In the genomic region with DNA sequence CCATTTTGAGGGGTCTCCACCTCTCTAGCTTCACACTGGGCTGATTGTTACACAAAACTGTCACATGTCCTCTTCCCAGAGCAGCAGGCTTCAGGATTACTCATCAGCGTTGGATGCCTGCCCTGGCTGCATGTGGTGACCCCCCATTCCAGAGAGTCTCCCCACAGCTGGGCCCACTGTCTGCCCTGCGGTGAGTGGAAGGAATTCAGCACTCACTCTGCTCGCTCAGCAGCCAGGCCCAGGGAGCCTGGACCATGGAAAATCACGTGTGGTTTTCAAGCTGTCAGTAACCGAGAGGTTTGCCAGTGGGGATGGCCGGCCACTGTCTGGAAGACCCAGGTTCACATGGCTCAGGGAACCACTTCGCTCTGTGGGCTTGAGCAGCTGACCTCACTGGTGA, we compare ENCODE assay signal across 10 mouse cellular contexts. TPM values are rescaled to one million over a fixed set of nuclear protein-coding genes. Genes with fewer than 3 reads are reported as not detected.
DNase-seq lines count a peak whose midpoint lies in the region; ATAC-seq and TF ChIP-seq lines count a peak whose summit lies in the region.
"Had no signal": no experiment of that assay in that cellular context is flagged by ENCODE, and none has a peak within 500 bp of the region (broad histone marks: within the 10 kb centered on the region; RNA-seq: fewer than 3 reads in every experiment).

No protein-coding gene starts in this region.

- no peak for TF ChIP-seq POLR2A in myocyte (IDR thresholded peaks at IDR 0.05; ENCODE audit: insufficient read length, low read depth)

- H3K4me2 ChIP-seq in myocyte (ENCODE audit: low read depth), result peak overlapping the region; percentile 57
- H3K4me2 ChIP-seq: heart, embryonic 15.5 days; neural tube, embryonic 12.5 days had no signal

- no peak for ATAC-seq in erythroid progenitor cell, adult 5-6 weeks (replicated peaks; ENCODE audit: low FRiP score, poor library complexity, severe bottlenecking)

- no peaks in the 10 kb centered on the region for H3K79me2 ChIP-seq in myocyte (ENCODE audit: control insufficient read depth, insufficient read depth)

- no peak overlapping the region for H3ac ChIP-seq in myocyte (ENCODE audit: control insufficient read depth, insufficient read length)

- H3K4me3 ChIP-seq in myocyte, result no peak overlapping the region
- H3K4me3 ChIP-seq: heart, embryonic 15.5 days; neural tube, embryonic 12.5 days had no signal

- peak; percentile 25 for DNase-seq in kidney, adult 9 months
- DNase-seq in kidney, adult 8-10 months, result no peak
- peak; percentile 65 to 79 for DNase-seq in adrenal gland, postnatal 36 days
- DNase-seq in heart, adult 9 months (ENCODE audit: low spot score in 2 of 2), result peak; percentile 74 to 78
- peak; percentile 27 to 67 for DNase-seq in layer of hippocampus, adult 18-20 months (ENCODE audit: low spot score in 2 of 2)
- DNase-seq in urinary bladder, adult 2 months (ENCODE audit: low spot score), result no peak

- H3K36me3 ChIP-seq in myocyte (ENCODE audit: control insufficient read depth, insufficient read depth), result no peaks in the 10 kb centered on the region
- H3K36me3 ChIP-seq: heart, embryonic 15.5 days; neural tube, embryonic 12.5 days had no signal

- no peaks in the 10 kb centered on the region for H3K27me3 ChIP-seq in myocyte (ENCODE audit: control insufficient read depth, insufficient read depth, insufficient read length)
- H3K27me3 ChIP-seq: heart, embryonic 15.5 days had no signal

TF ChIP-seq in myocyte, 11 proteins besides CTCF, POLR2A, EP300 and RAD21:
- TF ChIP-seq REST (IDR thresholded peaks at IDR 0.05; ENCODE audit: insufficient read depth, insufficient read length) (no peak), MYOD1 (IDR thresholded peaks at IDR 0.05; ENCODE audit: control insufficient read depth in 1 of 3, insufficient read length in 2 of 3, low read depth in 2 of 3) (peak in 2 of 3 experiments; percentile 79 to 80), TCF3 (IDR thresholded peaks at IDR 0.05; ENCODE audit: insufficient read length, low read depth) (peak; percentile 57), E2F4 (IDR thresholded peaks at IDR 0.05; ENCODE audit: insufficient read depth) (no peak), POLR2AphosphoS2 (IDR thresholded peaks at IDR 0.05; ENCODE audit: insufficient read length, low read depth) (no peak), TCF12 (IDR thresholded peaks at IDR 0.05; ENCODE audit: insufficient read depth, poor library complexity, severe bottlenecking) (peak; percentile 62), SRF (IDR thresholded peaks at IDR 0.05; ENCODE audit: control insufficient read depth, insufficient read length, low read depth) (no peak), CEBPB (IDR thresholded peaks at IDR 0.05; ENCODE audit: insufficient read depth, poor library complexity, severe bottlenecking) (no peak), USF1 (IDR thresholded peaks at IDR 0.05; ENCODE audit: low read depth) (peak; percentile 78), MYOG (IDR thresholded peaks at IDR 0.05; ENCODE audit: control insufficient read depth in 1 of 3, insufficient read depth in 1 of 3, insufficient read length in 2 of 3, low read depth in 2 of 3) (peak in 1 of 3 experiments; percentile 80)

RNA-seq across cellular contexts. Expression of gene Aebp1, which starts 5.8 kb away (rescaled TPM):
- total RNA-seq in adrenal gland, postnatal 36 days (2021), result 100 to 1,000 TPM; 372 to 401 TPM
- total RNA-seq in layer of hippocampus, adult 18-20 months (2021), result 1 to 10 TPM; 9.1 to 9.2 TPM
- polyA plus RNA-seq in myocyte (2012; fragmentation: generic; extraction: Trizol), result 103 TPM
- polyA plus RNA-seq in urinary bladder, adult 2 months (2012; rRNA removed), result 110 and 160 TPM in 2 replicates
- total RNA-seq in erythroid progenitor cell, adult 5-6 weeks (2015; ENCODE audit: low replicate concordance), result 1.3 TPM in 1 of 2 replicates, not detected in the other
- not detected in 2 replicates for total RNA-seq in erythroid progenitor cell, adult 5-6 weeks (2017; ENCODE audit: low replicate concordance)

RNA-seq across cellular contexts. Expression of gene Polm, which starts 18.1 kb away (rescaled TPM):
- 1 to 10 TPM; 5.6 to 6.9 TPM for total RNA-seq in adrenal gland, postnatal 36 days (2021)
- 10 to 100 TPM in 1 of 2 experiments, 1 to 10 TPM in 1; 9.6 to 11.0 TPM for total RNA-seq in layer of hippocampus, adult 18-20 months (2021)
- polyA plus RNA-seq in myocyte (2012; fragmentation: generic; extraction: Trizol), result 4.3 TPM
- 28.0 and 30.4 TPM in 2 replicates for polyA plus RNA-seq in urinary bladder, adult 2 months (2012; rRNA removed)
- total RNA-seq in erythroid progenitor cell, adult 5-6 weeks (2015; ENCODE audit: low replicate concordance), result 2.5 and 11.2 TPM in 2 replicates
- 1.3 and 10.4 TPM in 2 replicates for total RNA-seq in erythroid progenitor cell, adult 5-6 weeks (2017; ENCODE audit: low replicate concordance)

RNA-seq across cellular contexts. Expression of gene Pold2, which starts 22.2 kb away (rescaled TPM):
- total RNA-seq in adrenal gland, postnatal 36 days (2021), result 10 to 100 TPM; 44.3 to 50.2 TPM
- total RNA-seq in layer of hippocampus, adult 18-20 months (2021), result 10 to 100 TPM; 25.9 to 26.6 TPM
- 101 TPM for polyA plus RNA-seq in myocyte (2012; fragmentation: generic; extraction: Trizol)
- 36.4 and 43.2 TPM in 2 replicates for polyA plus RNA-seq in urinary bladder, adult 2 months (2012; rRNA removed)
- total RNA-seq in erythroid progenitor cell, adult 5-6 weeks (2015; ENCODE audit: low replicate concordance), result 23.1 and 38.2 TPM in 2 replicates
- 14.4 and 14.9 TPM in 2 replicates for total RNA-seq in erythroid progenitor cell, adult 5-6 weeks (2017; ENCODE audit: low replicate concordance)

RNA-seq across cellular contexts. Expression of gene Myl7, which starts 42.7 kb away (rescaled TPM):
- total RNA-seq in adrenal gland, postnatal 36 days (2021), result not detected
- not detected for total RNA-seq in layer of hippocampus, adult 18-20 months (2021)
- not detected for polyA plus RNA-seq in myocyte (2012; fragmentation: generic; extraction: Trizol)
- 1.4 and 3.7 TPM in 2 replicates for polyA plus RNA-seq in urinary bladder, adult 2 months (2012; rRNA removed)
- total RNA-seq in erythroid progenitor cell, adult 5-6 weeks (2015; ENCODE audit: low replicate concordance), result not detected in 2 replicates
- total RNA-seq in erythroid progenitor cell, adult 5-6 weeks (2017; ENCODE audit: low replicate concordance), result not detected in 2 replicates

RNA-seq across cellular contexts. Expression of gene Pgam2, which starts 52.4 kb away (rescaled TPM):
- total RNA-seq in adrenal gland, postnatal 36 days (2021), result not detected
- total RNA-seq in layer of hippocampus, adult 18-20 months (2021), result 10 to 100 TPM; 11.6 to 17.7 TPM
- 349 TPM for polyA plus RNA-seq in myocyte (2012; fragmentation: generic; extraction: Trizol)
- 0.58 and 0.75 TPM in 2 replicates for polyA plus RNA-seq in urinary bladder, adult 2 months (2012; rRNA removed)
- total RNA-seq in erythroid progenitor cell, adult 5-6 weeks (2015; ENCODE audit: low replicate concordance), result not detected in 2 replicates
- not detected in 2 replicates for total RNA-seq in erythroid progenitor cell, adult 5-6 weeks (2017; ENCODE audit: low replicate concordance)

Comparison
In these comparisons a context has a peak if more than half of its experiments do, and no peak if none do; other contexts are left out.
1. DNase-seq: peak in kidney, adult 9 months (single experiment), adrenal gland, postnatal 36 days (2 of 2), heart, adult 9 months (2 of 2) and layer of hippocampus, adult 18-20 months (2 of 2); none in kidney, adult 8-10 months (0 of 2) and urinary bladder, adult 2 months (single experiment).
2. RNA of gene Aebp1, which starts 5.8 kb away (total RNA-seq): 372 to 401 TPM in adrenal gland, postnatal 36 days; 9.1 to 9.2 TPM in layer of hippocampus, adult 18-20 months and 1.3 TPM in erythroid progenitor cell, adult 5-6 weeks; every median in the first group is over 10 times any median in the second.